Mouse (Mus musculus): ENCODE measurements around the gene Gnptab. TPM values are rescaled to one million over a fixed set of nuclear protein-coding genes. Genes with fewer than 3 reads are reported as not detected.

Gnptab gene
- polyA plus RNA-seq, 1 experiment from 2014 or later: 26.7 TPM

- ATAC-seq (ENCODE audit: low read depth): no peak
- H3K27ac ChIP-seq (ENCODE audit: low read depth, low read length): no peak overlapping the region
- H3K9ac ChIP-seq (replicated peaks; ENCODE audit: low read depth, low read length): no peak overlapping the region
- H3K4me1 ChIP-seq (ENCODE audit: control insufficient read depth, insufficient read depth, low read length): no peaks in the 10 kb centered on the region
- no peaks in the 10 kb centered on the region for H3K36me3 ChIP-seq (ENCODE audit: control insufficient read depth, insufficient read depth, low read length)
- H3K9me3 ChIP-seq (ENCODE audit: control insufficient read depth, low read length): no peaks in the 10 kb centered on the region
- H3K4me2 ChIP-seq (ENCODE audit: low read depth, low read length): no peak overlapping the region
- WGBS: 90% methylated on average over 6 of the region's 6 CpGs
- no peak overlapping the region for H3K4me3 ChIP-seq (ENCODE audit: low read depth, low read length)
- H3K27me3 ChIP-seq (ENCODE audit: control insufficient read depth, insufficient read depth, low read length): no peaks in the 10 kb centered on the region
Measured at GRCm38 (mm10) chr10:88398668-88399243, 19.8 kb downstream of the Gnptab start.

DNA sequence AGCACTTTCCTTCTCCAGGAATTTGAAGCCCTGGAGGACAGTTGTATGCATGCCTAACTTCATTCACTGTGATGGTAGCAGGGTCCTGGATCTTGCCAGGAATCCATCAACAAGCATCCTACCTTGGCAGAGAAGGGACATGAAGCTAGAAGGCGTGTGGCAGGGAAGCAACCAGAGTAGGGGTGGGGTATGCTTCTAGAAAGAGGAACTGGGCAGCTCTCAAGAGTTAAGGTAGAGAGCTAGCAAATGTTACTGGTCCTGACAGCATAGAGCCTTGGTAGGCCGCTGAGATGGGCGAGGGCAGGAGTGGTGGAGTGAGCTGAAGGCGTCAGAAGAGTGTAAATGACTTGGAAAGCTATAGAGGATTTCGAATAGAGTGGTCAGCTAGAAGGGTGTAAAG, 20.3 kb downstream of the Gnptab start:
- H3K4me1 ChIP-seq (ENCODE audit: control insufficient read depth, insufficient read depth, low read length): no peaks in the 10 kb centered on the region
- no peaks in the 10 kb centered on the region for H3K36me3 ChIP-seq (ENCODE audit: control insufficient read depth, insufficient read depth, low read length)
- no peak overlapping the region for H3K4me2 ChIP-seq (ENCODE audit: low read depth, low read length)
- WGBS: 93% methylated on average over 5 of the region's 5 CpGs
- H3K27me3 ChIP-seq (ENCODE audit: control insufficient read depth, insufficient read depth, low read length): no peaks in the 10 kb centered on the region
- H3K9ac ChIP-seq (replicated peaks; ENCODE audit: low read depth, low read length): no peak overlapping the region
- H3K9me3 ChIP-seq (ENCODE audit: control insufficient read depth, low read length): no peaks in the 10 kb centered on the region
- H3K4me3 ChIP-seq (ENCODE audit: low read depth, low read length): no peak overlapping the region
- H3K27ac ChIP-seq (ENCODE audit: low read depth, low read length): no peak overlapping the region
- no peak for ATAC-seq (ENCODE audit: low read depth)

GRCm38 (mm10) chr10:88403021-88403420, 24.1 kb downstream of the Gnptab start:
- Histone ChIP-seq H3K4me1 (ENCODE audit: control insufficient read depth, insufficient read depth, low read length) (no peaks in the 10 kb centered on the region), H3K9ac (replicated peaks; ENCODE audit: low read depth, low read length) (no peak overlapping the region), H3K36me3 (ENCODE audit: control insufficient read depth, insufficient read depth, low read length) (no peaks in the 10 kb centered on the region), H3K9me3 (ENCODE audit: control insufficient read depth, low read length) (no peaks in the 10 kb centered on the region), H3K4me3 (ENCODE audit: low read depth, low read length) (no peak overlapping the region), H3K27ac (ENCODE audit: low read depth, low read length) (no peak overlapping the region), H3K27me3 (ENCODE audit: control insufficient read depth, insufficient read depth, low read length) (no peaks in the 10 kb centered on the region), H3K4me2 (ENCODE audit: low read depth, low read length) (no peak overlapping the region)
- WGBS: 90% methylated on average over 4 of the region's 4 CpGs
- no peak for ATAC-seq (ENCODE audit: low read depth)

DNA sequence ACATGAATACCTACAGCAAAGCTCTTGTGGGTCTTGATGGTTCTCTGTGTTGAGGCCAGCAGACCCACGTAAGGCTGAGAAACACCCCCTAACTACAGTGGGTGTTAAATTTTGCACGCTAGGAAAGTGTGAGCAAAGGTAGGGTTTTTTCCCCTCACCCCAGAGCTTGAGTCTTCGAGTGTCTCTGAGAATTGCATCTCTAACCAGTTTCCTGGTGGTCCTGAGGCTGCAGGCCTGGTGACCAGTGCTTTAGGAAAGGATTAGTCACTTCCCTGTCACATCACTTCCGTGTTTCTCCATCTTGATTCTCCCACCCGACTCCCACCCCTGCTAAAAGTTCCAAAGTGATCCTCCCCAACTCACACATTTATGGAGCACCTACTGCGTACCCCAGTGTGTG, 25.3 kb downstream of the Gnptab start:
- no peak overlapping the region for H3K4me2 ChIP-seq (ENCODE audit: low read depth, low read length)
- no peaks in the 10 kb centered on the region for H3K9me3 ChIP-seq (ENCODE audit: control insufficient read depth, low read length)
- H3K27me3 ChIP-seq (ENCODE audit: control insufficient read depth, insufficient read depth, low read length): no peaks in the 10 kb centered on the region
- H3K4me3 ChIP-seq (ENCODE audit: low read depth, low read length): no peak overlapping the region
- H3K36me3 ChIP-seq (ENCODE audit: control insufficient read depth, insufficient read depth, low read length): no peaks in the 10 kb centered on the region
- no peak overlapping the region for H3K27ac ChIP-seq (ENCODE audit: low read depth, low read length)
- ATAC-seq (ENCODE audit: low read depth): no peak
- H3K4me1 ChIP-seq (ENCODE audit: control insufficient read depth, insufficient read depth, low read length): no peaks in the 10 kb centered on the region
- no peak overlapping the region for H3K9ac ChIP-seq (replicated peaks; ENCODE audit: low read depth, low read length)
- WGBS: 91% methylated on average over 6 of the region's 6 CpGs

GRCm38 (mm10) chr10:88405812-88406211, 26.9 kb downstream of the Gnptab start:
- H3K27me3 ChIP-seq (ENCODE audit: control insufficient read depth, insufficient read depth, low read length): no peaks in the 10 kb centered on the region
- no peaks in the 10 kb centered on the region for H3K4me1 ChIP-seq (ENCODE audit: control insufficient read depth, insufficient read depth, low read length)
- no peaks in the 10 kb centered on the region for H3K36me3 ChIP-seq (ENCODE audit: control insufficient read depth, insufficient read depth, low read length)
- no peak overlapping the region for H3K9ac ChIP-seq (replicated peaks; ENCODE audit: low read depth, low read length)
- H3K4me2 ChIP-seq (ENCODE audit: low read depth, low read length): no peak overlapping the region
- 60% methylated on average over 7 of the region's 7 CpGs for WGBS
- H3K27ac ChIP-seq (ENCODE audit: low read depth, low read length): no peak overlapping the region
- ATAC-seq (ENCODE audit: low read depth): no peak
- no peaks in the 10 kb centered on the region for H3K9me3 ChIP-seq (ENCODE audit: control insufficient read depth, low read length)
- no peak overlapping the region for H3K4me3 ChIP-seq (ENCODE audit: low read depth, low read length)

DNA sequence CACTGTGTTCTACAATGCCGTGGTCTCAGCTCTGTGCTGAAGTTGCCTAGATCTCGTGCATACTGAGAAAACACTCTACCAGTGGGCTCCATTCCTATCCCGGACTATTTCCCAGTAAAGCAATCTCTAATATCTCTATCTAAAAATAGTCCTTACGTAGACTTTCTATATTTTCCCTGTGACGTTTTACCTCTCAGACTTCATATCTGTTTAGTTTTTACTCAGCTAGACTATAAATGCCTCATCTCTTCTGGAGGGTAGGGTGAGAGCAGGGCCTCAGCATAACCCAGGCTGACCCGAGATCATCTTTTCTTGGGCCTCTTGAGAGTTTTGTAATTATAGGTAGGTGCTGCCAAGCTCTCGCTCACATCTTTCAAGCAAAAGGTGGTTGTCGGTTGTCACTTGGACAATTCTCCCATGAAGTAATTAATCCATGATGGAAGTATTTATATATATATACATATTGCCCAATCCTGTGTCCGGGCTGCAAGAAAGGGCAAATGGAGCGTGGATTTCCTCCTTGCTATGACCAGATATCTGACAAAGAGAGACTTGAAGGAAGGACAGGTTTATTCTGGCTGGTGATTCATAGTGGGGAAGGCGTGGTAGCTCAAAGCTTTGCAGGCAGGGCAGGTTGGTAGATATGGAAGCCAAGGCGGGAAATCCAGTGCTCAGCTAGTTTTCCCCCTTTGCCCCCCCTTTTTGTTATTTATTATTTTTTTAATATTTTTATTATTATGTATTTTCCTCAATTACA, 29.1 kb downstream of the Gnptab start:
- H3K4me1 ChIP-seq (ENCODE audit: control insufficient read depth, insufficient read depth, low read length): no peaks in the 10 kb centered on the region
- H3K27me3 ChIP-seq (ENCODE audit: control insufficient read depth, insufficient read depth, low read length): no peaks in the 10 kb centered on the region
- no peak overlapping the region for H3K9ac ChIP-seq (replicated peaks; ENCODE audit: low read depth, low read length)
- no peak overlapping the region for H3K4me2 ChIP-seq (ENCODE audit: low read depth, low read length)
- no peak overlapping the region for H3K27ac ChIP-seq (ENCODE audit: low read depth, low read length)
- no peak for ATAC-seq (ENCODE audit: low read depth)
- WGBS: 94% methylated on average over 12 of the region's 12 CpGs
- no peaks in the 10 kb centered on the region for H3K9me3 ChIP-seq (ENCODE audit: control insufficient read depth, low read length)
- no peaks in the 10 kb centered on the region for H3K36me3 ChIP-seq (ENCODE audit: control insufficient read depth, insufficient read depth, low read length)
- H3K4me3 ChIP-seq (ENCODE audit: low read depth, low read length): no peak overlapping the region

- Histone ChIP-seq H3K4me3 (ENCODE audit: low read depth, low read length) (no peak overlapping the region), H3K27ac (ENCODE audit: low read depth, low read length) (no peak overlapping the region), H3K36me3 (ENCODE audit: control insufficient read depth, insufficient read depth, low read length) (no peaks in the 10 kb centered on the region), H3K9ac (replicated peaks; ENCODE audit: low read depth, low read length) (no peak overlapping the region), H3K9me3 (ENCODE audit: control insufficient read depth, low read length) (no peaks in the 10 kb centered on the region), H3K4me2 (ENCODE audit: low read depth, low read length) (no peak overlapping the region), H3K27me3 (ENCODE audit: control insufficient read depth, insufficient read depth, low read length) (no peaks in the 10 kb centered on the region), H3K4me1 (ENCODE audit: control insufficient read depth, insufficient read depth, low read length) (no peaks in the 10 kb centered on the region)
- 77% methylated on average over 2 of the region's 2 CpGs for WGBS
- no peak for ATAC-seq (ENCODE audit: low read depth)
Measured at GRCm38 (mm10) chr10:88409751-88410150, 30.8 kb downstream of the Gnptab start.

DNA sequence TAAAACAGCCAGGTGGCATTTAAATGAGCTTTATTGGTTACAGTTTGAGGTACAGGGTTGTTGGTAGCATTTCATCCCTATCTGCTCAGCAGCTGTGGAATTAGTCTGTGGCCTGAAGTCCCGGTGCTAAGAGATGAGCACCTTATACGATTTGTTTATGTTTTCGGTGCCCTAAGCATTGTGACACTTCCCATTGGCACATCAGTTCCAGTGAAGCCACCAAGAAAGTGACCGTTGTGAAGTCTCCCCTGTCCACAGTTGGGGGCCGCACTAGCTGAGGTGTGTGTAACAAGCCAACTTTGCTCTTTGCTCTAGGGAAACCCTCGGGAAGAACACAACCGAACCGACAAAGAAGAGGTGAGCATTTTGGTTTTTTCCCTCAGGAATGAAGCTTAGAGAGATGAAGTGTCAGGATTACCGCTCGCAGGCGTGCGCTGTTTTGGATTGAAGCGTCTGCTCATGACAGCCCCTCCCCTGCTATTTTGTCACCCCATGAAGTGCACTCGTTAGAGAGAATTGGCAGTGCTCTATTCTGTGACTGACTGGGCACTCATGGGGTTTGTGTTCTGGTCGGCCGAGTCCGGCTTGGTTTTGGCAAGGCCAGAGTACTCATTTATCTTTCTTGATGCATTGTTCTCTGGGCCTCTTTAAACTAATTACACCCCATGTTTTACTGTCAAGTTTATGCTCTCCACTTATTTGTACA, 33.5 kb downstream of the Gnptab start:
- ATAC-seq (ENCODE audit: low read depth): no peak
- H3K4me1 ChIP-seq (ENCODE audit: control insufficient read depth, insufficient read depth, low read length): no peaks in the 10 kb centered on the region
- H3K27me3 ChIP-seq (ENCODE audit: control insufficient read depth, insufficient read depth, low read length): no peaks in the 10 kb centered on the region
- H3K36me3 ChIP-seq (ENCODE audit: control insufficient read depth, insufficient read depth, low read length): 0 out of 2 replicates have a peak, but pooled peaks cover 3% of the 10 kb centered on the region
- no peak overlapping the region for H3K9ac ChIP-seq (replicated peaks; ENCODE audit: low read depth, low read length)
- H3K27ac ChIP-seq (ENCODE audit: low read depth, low read length): no peak overlapping the region
- no peaks in the 10 kb centered on the region for H3K9me3 ChIP-seq (ENCODE audit: control insufficient read depth, low read length)
- no peak overlapping the region for H3K4me3 ChIP-seq (ENCODE audit: low read depth, low read length)
- H3K4me2 ChIP-seq (ENCODE audit: low read depth, low read length): no peak overlapping the region
- 51% methylated on average over 17 of the region's 17 CpGs for WGBS

DNA sequence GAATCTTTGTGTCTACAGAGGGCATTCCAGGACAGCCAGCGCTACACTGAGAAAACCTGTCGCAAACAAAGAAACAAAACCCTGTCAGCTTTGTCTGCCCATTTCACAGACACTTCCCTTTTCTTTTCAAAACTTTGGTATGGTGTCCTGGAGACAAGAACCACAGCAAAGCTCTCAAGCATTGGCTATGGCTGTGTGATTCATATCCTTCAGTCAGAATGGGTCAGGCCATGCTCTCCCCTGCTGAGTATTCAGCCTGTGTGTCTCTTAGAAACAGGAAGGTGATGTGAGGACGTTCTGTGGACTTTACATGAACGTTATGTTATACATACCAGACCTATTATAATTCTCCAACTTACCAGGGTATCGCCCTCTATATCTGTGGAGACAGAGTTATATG, 38.8 kb downstream of the Gnptab start:
- Histone ChIP-seq H3K4me1 (ENCODE audit: control insufficient read depth, insufficient read depth, low read length) (no peaks in the 10 kb centered on the region), H3K4me2 (ENCODE audit: low read depth, low read length) (no peak overlapping the region), H3K9me3 (ENCODE audit: control insufficient read depth, low read length) (no peaks in the 10 kb centered on the region), H3K27ac (ENCODE audit: low read depth, low read length) (no peak overlapping the region), H3K27me3 (ENCODE audit: control insufficient read depth, insufficient read depth, low read length) (no peaks in the 10 kb centered on the region), H3K4me3 (ENCODE audit: low read depth, low read length) (no peak overlapping the region), H3K9ac (replicated peaks; ENCODE audit: low read depth, low read length) (no peak overlapping the region), H3K36me3 (ENCODE audit: control insufficient read depth, insufficient read depth, low read length) (0 out of 2 replicates have a peak, but pooled peaks cover 8% of the 10 kb centered on the region)
- WGBS: 86% methylated on average over 5 of the region's 5 CpGs
- ATAC-seq (ENCODE audit: low read depth): no peak

All from neural tube, embryonic 14.5 days (tissue).